Mouse (Mus musculus): ENCODE data around the gene Mrps6.

GRCm38 (mm10) chr16:92159114-92159513, 101.0 kb downstream of the Mrps6 start:
- TF ChIP-seq CTCF (IDR thresholded peaks at IDR 0.05; ENCODE audit: borderline replicate concordance, insufficient read depth, low read length) = no peak
- no peak for TF ChIP-seq POLR2A (IDR thresholded peaks at IDR 0.05; ENCODE audit: low read depth, low read length)

All from embryonic fibroblast, embryonic 13.5 days (primary cell).